Mouse (Mus musculus) cerebellum, postnatal 25 days (tissue): Measurements from ENCODE around the gene Tmem251.
A peak's percentile ranks its signal among the peaks of the same experiment; 100 is the strongest.

ENCODE experiments used
- DNase-seq, 2 experiments: peaks; one replicate each; pipeline ENCODE4 v3.0.0; 2021; ENCODE audit warnings: mixed read lengths in 2 of 2

Gene Tmem251

DNA sequence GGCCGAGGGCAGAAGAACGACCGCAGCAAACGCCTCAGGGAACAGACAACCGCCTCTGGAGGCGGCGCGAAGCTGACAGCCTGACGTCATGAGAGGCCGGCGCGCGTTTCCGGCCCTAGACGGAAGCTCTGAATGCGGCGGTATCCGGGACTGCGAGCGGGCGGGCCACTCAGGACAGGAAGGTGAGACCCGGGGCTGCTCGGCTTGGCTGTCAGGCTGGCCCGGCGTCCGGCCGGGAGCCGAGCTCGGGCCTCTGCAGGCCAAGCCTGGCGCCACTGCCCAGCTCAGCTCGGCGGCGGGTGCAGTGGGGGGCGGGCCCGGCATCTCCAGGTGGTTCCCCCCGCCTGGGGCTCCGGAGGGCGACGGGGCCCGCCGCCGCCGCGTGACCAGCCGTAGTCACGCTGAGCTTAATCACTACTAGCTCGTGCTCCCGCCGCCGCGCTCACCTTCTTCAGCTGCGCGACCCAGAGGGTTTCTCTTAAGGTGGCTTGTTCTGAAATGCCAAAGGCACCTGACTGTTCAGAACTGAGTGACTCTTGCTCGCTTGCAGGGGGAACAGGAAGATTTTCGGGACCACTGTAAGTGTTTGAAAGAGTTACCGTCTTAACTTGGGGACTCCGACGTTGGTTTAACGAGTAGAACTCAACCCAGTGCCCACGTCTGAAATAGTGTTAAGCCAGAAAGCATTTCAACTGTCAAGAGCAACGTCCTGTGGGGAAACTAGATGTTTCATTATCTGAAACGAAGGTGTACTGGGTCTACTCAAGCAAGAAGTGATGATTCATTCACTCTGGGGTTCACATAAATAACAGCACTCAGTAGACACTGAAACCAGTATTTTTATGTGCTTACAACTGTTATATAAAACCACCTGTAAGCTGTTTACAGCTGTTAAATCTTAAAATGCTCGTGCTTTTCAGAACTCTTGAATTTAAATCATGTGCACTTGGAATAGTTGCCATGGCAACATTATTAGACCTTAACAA, at the start of gene Tmem251, which contains the start of gene Moap1:
TSS of gene Tmem251 (plus strand) at position 174 of the 986 bp plus-strand sequence.
TSS of gene Moap1 (minus strand) at position 73 of the 986 bp plus-strand sequence.
- peak; percentile 93 to 94 for DNase-seq

DNA sequence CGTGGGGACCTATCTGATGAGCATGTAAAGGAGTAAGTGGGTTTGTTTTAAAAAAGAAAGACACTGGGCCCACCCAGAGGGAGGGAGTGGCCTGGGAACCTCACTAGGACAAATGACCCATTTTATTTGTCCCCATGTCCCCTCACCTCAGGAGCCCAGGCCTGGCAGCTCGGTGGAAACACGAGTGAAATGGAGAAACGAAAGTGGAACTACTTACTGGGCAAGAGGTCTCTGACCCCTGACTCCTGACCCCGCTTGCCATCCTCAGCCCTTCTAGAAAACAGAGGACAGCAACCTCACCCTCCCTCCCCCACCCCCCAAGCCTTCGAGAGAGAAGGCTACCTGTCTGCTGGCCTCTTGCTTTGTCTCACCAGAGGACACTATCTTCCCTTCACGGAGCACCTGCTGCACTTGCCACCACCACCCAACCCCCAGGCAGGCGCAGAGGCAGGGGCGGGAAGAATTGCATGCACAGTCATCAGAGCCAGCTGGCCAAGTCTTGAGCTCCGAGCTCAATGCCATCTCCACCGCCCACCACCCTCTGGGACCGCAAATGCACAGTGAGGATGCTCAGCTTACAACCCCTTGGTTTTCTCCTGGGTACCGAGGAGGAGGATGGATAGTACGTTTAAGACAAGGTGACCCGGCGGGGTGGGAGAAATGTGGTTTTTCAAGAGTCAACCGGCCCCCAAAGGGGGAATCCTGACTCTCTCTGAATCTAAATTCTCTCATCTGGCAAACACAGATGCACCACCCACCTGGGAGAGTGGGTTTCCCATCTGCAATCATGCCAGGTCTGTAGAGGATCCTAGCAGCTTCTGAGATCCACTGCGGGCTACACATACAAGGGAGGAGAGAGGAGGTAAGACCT, 48.0 kb upstream of the Tmem251 start:
- peak in 1 of 2 experiments; percentile 53 for DNase-seq

- peak; percentile 47 to 60 for DNase-seq
Measured at GRCm38 (mm10) chr12:102696635-102697354, 46.8 kb upstream of the Tmem251 start.

DNA sequence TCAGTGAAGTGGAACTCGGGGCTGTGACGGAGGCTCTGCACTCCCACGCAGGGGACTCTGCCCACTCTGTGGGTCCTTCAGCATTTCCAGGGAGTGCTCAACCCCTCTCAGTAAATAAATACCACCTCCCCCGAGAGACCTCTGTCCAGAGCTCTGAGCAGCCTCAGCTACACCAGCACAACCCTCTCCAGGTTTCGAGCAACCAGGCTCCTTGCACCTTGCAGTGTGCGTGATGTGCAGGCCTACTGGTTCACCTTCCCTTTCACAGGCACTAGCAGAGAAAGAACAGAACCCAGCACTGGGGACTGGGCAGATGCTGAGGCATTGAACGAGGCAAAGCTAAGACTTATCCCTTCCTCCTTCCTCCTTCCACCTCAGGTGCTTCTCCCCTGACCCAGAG, 46.2 kb upstream of the Tmem251 start:
- DNase-seq: no peak

- no peak for DNase-seq
Measured at GRCm38 (mm10) chr12:102698089-102698684, 45.4 kb upstream of the Tmem251 start.

- DNase-seq: no peak
Measured at GRCm38 (mm10) chr12:102699156-102699555, 44.4 kb upstream of the Tmem251 start.

DNA sequence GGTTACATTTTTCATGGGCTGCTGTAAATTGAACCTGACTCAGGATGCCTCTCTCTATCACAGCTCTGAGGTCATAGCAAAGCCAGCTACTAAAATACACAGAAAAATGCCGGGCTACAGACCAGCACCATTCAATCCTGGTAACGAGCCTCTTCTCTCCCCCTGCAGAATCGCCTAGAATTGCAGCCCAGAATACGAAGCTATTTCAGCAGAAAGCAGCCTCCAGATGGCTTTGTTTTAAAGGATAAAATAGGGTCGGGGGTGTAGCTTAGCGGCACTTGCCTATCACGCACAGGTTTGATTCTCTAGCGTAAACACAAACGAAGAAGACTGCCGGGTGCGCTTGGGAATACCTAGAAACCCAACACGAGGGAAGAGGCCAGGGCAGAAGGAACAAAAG, 43.1 kb upstream of the Tmem251 start:
- no peak for DNase-seq

GRCm38 (mm10) chr12:102701691-102702207, 41.8 kb upstream of the Tmem251 start:
- DNase-seq: no peak

DNA sequence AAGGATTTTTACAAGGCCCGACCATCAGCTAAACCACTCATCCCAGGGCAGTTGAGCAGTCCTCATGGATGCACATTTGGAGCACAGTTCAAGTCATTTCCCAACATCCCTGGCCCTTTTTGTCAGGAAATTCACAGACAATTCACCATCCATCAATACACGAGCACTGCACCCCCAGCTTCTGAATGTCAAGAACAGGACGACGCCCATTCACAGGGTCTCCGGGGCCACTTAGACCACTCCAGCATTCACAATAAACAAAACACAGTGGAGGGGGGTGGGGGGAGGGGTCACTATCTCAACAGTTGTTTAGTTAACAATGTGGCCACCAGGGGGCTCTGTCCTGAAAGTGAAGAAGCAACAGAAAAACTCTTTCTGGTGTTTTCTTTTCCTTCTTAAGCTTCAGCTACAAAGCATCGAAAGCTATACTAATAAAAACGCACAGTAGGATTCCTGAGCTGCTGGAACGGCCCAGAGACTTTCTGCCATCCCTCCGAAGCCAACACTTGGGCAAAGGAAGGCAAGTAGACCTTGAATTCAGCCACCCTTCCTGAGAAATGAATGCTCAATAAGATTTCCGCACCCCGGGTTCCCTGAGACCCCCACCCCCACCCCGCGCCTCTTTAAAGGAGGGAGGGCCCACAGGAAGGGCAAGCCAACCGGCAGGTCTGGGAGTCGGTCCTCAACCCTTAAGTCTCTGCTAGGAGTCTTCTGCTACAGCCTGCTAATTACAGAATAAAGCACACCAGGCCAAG, 41.0 kb upstream of the Tmem251 start:
- DNase-seq: peak; percentile 77 to 92

- peak; percentile 56 to 72 for DNase-seq
Measured at GRCm38 (mm10) chr12:102703111-102703412, 40.5 kb upstream of the Tmem251 start.

DNA sequence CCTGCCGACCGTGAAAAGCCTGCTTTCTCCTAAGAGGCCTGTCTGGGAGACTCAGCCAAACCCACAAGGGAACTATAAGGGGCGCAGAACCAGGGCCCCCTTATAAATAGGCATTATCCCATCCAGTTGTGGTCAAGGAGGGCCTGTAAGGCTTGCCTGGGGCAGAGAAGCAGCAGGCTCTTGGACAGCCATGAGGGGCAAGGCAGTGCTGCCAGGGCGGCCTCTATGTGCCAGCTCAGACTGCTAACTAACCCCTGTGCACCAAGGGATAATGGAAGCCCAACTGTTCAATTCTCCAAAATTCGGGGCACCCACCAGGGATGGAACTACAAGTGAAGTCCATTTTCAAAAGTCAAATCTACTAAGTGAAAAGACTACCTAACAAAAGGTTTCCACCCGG, 40.1 kb upstream of the Tmem251 start:
- DNase-seq: peak; percentile 58 to 67

DNA sequence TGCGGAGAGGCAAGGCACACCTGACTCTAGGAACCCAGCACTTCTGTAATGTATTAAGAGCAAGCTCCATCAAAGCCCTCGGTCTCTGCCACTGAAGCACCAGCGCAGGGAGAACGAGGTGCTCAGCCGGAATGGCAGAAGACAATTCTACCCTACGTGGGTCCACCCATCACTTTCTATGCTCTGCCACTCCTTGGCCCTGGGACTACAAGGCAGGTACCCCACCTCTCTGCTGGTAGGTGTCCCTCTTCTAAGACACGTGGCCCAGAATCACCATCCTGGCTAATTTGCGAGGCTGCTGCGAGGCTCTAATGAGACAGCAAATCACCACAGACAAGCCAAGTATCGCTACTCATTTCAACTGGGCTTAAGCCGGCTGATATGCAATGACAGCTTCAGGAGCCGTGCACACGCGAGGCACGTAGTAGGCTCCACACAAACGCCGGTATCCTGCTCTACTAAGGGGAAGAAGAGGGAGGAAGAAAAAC, 39.6 kb upstream of the Tmem251 start:
- peak in 1 of 2 experiments; percentile 63 for DNase-seq

DNA sequence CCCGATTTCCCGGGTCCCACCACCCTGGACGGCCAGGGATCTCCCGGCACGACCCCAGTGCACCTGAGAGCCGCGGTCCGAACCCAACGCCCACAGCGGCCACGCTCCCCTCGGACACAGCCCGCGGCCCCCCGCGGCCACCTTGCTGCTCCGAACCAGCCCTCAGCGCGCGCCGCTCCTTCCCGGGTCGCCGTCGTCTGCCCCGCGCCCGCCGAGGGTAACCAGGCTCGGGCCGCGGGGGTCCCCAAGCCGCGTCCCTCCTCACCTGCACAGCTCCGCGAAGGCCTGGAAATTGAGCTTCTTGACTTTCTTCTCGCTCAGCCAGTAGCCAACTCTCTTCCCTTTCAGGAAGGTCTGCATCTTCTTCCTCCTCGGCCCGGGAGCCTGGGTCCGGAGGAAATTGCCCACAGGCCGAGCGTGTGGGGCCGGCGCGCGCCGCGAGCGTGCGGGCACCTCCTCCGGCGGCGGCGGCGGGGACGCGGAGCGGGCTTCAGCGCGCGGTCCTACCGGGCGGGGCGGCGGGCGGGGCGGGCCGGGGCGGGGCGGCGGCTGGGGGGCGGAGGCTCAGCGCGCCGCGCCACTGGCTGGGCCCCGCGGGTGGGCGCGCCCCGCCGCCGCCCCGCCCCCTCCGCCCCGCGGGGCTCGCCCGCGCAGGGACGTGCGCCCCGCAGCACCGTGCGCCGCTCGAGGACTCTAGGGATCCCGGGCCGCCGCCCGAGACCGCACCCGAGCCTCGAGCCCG, 38.9 kb upstream of the Tmem251 start, which contains the start of gene Itpk1:
TSS of gene Itpk1 (minus strand) at position 474 of the 742 bp plus-strand sequence.
- peak; percentile 77 to 87 for DNase-seq

DNA sequence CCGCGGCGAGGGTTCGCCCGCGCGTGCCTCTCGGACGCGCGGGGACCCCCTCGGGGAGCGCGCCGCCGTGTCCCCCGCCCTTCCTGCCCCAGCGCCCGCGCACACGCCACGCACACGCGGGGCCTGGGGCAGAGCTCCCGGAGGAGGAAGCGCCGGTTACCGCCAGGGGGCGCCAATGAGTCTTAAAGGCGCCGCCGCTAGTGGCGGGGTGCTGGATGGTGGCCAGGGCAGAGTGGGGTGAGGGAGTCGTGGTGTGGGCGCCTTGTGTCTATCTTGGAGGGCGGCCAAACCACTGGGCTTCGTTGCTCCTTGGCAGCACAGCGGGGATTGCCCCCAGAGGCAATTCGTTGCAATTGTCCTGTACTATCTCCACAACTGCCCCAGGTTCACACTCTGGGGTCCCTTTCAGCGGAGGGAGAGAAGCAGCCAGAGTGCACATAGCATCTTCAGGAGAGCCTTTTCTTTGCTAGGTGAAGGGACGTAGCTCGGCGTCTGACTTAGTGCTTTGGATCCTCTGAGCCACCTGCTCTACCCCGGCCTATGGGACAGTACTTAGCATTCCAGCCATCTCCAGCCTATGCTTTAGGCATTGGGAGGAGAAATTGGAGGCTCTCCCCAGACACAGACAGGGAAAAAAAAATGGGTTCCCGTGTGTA, 38.2 kb upstream of the Tmem251 start:
- peak; percentile 95 to 97 for DNase-seq

GRCm38 (mm10) chr12:102705906-102706640, 37.5 kb upstream of the Tmem251 start:
- no peak for DNase-seq

DNA sequence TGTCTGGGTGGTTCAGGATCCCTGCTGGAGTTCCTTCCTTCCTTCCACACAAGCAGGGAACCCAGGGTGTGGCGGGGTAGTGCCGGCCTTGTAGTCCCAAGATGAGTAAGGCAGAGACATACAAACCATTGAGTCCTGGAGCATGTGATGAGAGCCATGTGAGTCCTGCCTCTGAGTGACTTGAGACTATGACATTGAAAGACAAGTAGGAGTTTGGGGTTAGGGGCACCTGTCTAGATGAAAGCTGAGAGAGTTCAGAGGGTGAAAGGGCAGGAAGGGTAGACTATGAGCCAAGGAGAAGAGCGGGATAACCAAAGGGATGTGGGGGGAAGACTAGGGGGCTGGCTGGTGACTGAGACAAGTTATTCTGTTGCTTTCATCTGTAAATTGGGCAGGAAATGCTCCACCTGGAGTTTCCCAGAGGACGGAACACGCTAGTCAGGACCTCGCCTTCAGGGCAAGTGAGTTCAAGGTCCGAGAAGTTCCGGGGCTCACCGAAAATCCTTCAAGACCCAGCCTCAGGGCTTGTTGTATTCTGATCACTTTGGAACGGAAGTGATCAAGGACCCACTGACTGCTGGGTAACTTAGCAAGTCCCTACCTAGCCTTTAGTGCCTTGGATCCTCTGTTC, 36.6 kb upstream of the Tmem251 start:
- no peak for DNase-seq

GRCm38 (mm10) chr12:102708220-102708619, 35.3 kb upstream of the Tmem251 start:
- no peak for DNase-seq

DNA sequence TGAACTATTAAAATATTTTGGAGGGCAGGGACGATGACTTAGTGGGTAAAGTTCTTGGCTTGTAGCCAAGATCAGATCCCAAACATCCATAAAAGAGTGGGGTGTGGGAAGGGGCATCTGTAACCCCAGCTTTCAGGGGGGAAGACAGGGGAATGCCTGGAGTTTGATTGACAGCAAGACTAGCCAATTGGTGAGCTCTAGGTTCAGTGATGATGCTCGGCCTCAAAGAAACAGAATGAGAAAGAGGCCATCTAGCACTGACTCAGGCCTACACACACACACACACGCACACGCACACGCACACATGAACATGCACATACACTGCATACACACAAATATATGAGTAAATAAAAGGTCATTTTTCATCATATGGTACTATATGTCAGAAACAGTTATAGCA, 33.7 kb upstream of the Tmem251 start:
- DNase-seq: no peak
